Mouse (Mus musculus) kidney, postnatal 36 days (tissue): ENCODE data around the gene Syngap1.

Source experiments
- DNase-seq, 2 experiments: peaks; one replicate each; pipeline ENCODE4 v3.0.0; 2021 to 2022; ENCODE audit warnings: mixed read lengths in 2 of 2

Gene Syngap1

GRCm38 (mm10) chr17:26995562-26995961 is 54.5 kb downstream of the Syngap1 start:
- DNase-seq, result no peak

GRCm38 (mm10) chr17:26997661-26998060 is 56.6 kb downstream of the Syngap1 start:
- DNase-seq, result no peak

- DNase-seq, result no peak
Measured at GRCm38 (mm10) chr17:26998283-26998682, 57.2 kb downstream of the Syngap1 start.

- peak; percentile 49 to 71 for DNase-seq
Measured at GRCm38 (mm10) chr17:26999996-27000395, 58.9 kb downstream of the Syngap1 start.

GRCm38 (mm10) chr17:27001151-27001550 is 60.1 kb downstream of the Syngap1 start:
- peak in 1 of 2 experiments; percentile 37 for DNase-seq

GRCm38 (mm10) chr17:27001889-27002288 is 60.8 kb downstream of the Syngap1 start:
- DNase-seq, result peak in 1 of 2 experiments; percentile 52

- peak; percentile 53 to 85 for DNase-seq
Measured at GRCm38 (mm10) chr17:27004431-27004830, 63.4 kb downstream of the Syngap1 start.

GRCm38 (mm10) chr17:27004903-27005485 is 63.9 kb downstream of the Syngap1 start:
- DNase-seq, result no peak

- no peak for DNase-seq
Measured at GRCm38 (mm10) chr17:27005644-27006043, 64.6 kb downstream of the Syngap1 start.

- no peak for DNase-seq
Measured at GRCm38 (mm10) chr17:27008277-27008676, 67.2 kb downstream of the Syngap1 start.

- DNase-seq, result no peak
Measured at GRCm38 (mm10) chr17:27011167-27011566, 70.1 kb downstream of the Syngap1 start.

- DNase-seq, result peak in 1 of 2 experiments; percentile 53
Measured at GRCm38 (mm10) chr17:27011998-27012672, 71.1 kb downstream of the Syngap1 start.

GRCm38 (mm10) chr17:27012909-27013308 is 71.9 kb downstream of the Syngap1 start:
- no peak for DNase-seq

GRCm38 (mm10) chr17:27017564-27018499 is 76.8 kb downstream of the Syngap1 start:
- DNase-seq, result peak; percentile 86 to 96

- peak in 1 of 2 experiments; percentile 38 for DNase-seq
Measured at GRCm38 (mm10) chr17:27018555-27019196, 77.6 kb downstream of the Syngap1 start.

GRCm38 (mm10) chr17:27021076-27021475 is 80.0 kb downstream of the Syngap1 start:
- DNase-seq, result no peak

GRCm38 (mm10) chr17:27021736-27022135 is 80.7 kb downstream of the Syngap1 start:
- no peak for DNase-seq
